Mouse (Mus musculus) c-Kit-positive CD71-positive TER-119-negative erythroid progenitor cells, embryonic 14.5 days (primary cell): Measurements from ENCODE around the gene Mtmr11.
"Not testable (repeated sequence)": the region's sequence is repeated elsewhere in the genome, so short reads cannot be mapped to it uniquely, and the experiment has no call there.

Experiments
- DNase-seq: peaks from one replicate; pipeline ENCODE4 v3.0.0-alpha.2; 2013; ENCODE audit warnings: low read depth

Gene Mtmr11

DNA sequence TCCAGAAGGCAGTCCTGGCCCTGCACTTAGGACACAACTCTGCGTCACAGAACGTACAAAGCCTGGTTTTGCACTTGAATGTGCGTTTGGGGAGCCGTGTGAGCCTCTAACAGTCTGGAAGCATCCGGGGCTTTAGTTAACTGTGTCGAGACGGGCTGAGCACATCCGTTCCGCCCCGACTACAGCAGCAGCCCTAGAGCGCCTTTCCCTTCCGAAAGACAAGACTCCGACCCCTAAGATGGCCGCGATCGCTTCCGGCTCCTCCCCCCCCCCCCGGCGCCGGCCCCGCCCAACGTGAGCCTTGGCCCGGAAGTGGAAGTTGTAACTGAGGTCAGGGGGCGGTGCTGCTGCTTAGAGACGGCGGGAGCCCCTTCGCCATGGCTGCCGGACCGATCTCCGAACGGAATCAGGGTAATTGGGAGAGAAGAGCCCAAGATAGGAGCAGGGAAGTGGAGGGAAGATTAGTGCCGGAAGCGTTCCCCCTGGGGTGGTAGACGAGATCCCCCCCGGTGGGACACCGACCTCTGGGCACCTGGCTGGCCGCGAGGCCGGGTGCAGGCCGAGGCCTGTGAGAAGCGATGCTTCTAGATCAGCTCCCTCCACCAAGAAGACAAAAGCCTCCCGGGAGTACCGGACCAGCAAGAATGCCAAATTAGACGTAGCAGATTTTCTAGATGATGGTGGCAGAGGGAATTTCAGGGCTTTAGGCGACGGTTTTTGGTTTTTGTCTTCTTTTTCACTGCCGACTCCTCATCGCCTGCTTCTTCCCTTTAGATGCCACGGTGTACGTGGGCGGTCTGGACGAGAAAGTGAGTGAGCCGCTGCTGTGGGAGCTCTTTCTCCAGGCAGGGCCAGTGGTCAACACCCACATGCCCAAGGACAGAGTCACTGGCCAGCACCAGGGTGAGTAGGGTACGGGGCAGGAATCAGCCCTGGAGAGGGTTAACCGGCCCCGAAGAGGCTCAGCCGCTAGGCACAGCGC, 10.7 kb downstream of the Mtmr11 start, which contains the start of gene Sf3b4:
Gene Sf3b4, plus strand, starts transcription at position 136 of the 982 bp plus-strand sequence.
- DNase-seq: peak; percentile 79

DNA sequence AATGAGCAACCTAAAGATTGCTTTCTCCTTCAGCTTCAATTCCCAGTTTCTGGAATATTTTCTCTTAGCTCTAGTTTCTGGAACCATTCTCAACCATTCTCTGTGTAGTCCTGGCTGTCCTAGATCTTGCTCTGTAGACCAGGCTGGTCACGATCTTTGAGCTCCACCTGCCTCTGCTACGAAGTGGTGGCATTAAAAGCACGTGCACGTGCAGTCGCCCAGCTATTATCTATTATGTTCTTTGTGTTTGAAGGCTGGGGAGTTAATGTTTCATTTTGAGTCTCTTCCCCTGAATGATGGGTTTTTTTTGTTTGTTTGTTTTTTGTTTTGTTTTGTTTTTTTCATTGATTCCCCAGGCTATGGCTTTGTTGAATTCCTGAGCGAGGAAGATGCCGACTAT, 11.4 kb downstream of the Mtmr11 start:
- no peak for DNase-seq

DNA sequence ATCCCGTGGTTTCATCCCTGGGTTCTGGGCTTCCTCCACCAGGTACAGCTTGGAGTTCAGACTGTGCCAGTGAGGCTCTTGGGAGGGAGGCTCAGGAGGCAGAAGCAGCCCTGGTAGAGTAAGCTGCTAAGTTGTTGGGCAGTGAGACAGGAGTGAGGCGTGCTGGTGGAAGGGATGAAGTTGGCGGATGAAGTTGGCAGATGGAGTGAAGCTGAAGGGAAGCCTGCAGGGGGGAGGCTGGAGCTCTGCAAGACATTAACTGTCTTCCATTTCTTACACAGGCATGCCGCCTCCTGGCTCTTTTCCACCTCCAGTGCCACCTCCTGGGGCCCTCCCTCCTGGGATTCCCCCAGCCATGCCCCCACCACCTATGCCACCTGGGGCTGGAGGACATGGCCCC, 12.2 kb downstream of the Mtmr11 start:
- DNase-seq: not testable (repeated sequence)

DNA sequence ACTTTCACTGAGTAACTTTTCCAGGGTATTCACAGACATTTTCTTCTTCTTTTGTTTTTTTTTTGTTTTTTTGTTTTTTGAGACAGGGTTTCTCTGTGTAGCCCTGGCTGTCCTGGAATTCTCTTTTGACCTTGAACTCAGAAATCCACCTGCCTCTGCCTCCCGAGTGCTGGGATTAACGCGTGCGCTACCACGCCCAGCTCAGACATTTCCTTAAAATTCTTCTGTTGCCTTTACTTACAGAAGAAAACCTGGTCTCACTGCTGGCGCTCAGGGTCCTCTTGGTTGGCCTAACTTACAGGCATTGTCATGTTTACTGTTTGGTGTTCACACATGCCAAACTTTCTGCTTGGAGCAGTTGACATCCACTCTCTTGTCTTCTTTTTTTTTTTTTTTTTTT, 13.4 kb downstream of the Mtmr11 start:
- no peak for DNase-seq

DNA sequence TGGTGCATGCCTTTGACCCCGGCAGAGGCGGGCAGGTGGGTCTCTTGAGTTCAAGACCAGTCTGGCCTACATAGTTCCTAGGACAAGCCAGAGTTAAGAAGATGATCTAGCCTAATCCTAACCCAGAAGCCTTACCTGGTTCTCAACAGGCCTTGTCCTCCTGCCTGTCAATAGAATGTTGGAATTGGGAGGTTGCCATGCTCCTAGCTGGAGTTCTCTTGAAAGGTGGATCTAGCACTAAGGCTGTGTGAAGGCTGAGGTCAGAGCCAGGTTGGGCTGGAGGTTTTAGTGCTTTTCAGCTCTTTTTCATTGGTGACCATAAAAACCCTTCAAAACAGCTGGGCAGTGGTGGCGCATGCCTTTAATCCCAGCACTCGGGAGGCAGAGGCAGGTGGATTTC, 16.6 kb downstream of the Mtmr11 start:
- DNase-seq: no peak

DNA sequence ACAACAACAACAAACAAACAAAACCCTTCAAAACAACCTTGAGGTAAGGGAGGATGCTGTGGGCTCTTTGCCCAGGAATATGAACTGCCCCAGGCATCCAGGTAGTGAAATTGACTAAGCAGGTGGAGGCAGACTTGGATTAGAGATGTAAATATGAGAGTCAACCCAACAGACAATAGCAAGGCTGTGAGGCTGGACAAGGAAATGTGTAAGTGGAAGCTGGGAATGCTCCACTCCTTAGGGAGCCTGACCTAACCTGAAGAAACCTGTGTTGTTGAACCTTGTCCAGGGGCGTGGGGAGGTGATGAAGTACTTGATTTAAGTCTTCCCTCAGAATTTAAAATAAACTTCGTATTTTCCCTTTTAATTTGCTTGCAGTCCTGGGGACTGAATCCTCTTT, 17.1 kb downstream of the Mtmr11 start:
- DNase-seq: no peak

DNA sequence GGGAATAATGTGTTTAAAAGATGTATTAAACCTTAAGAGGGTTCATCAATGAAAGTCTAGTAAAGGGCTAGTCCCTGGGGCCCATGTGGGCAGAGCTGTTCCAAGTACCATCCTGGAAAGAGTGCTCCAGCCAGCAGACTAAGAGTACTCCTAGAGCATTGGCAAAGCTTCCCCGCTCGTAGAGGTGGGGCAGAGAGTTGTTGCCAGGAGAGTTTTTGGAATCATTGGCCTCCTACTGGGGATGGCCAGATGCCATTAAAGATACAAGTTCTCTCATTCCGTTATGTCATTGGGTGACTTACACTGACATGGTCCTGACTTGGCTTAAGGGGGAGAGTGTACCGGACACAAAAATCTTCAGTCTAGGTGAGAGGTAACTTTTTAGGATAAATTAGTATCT, 17.7 kb downstream of the Mtmr11 start:
- no peak for DNase-seq

DNA sequence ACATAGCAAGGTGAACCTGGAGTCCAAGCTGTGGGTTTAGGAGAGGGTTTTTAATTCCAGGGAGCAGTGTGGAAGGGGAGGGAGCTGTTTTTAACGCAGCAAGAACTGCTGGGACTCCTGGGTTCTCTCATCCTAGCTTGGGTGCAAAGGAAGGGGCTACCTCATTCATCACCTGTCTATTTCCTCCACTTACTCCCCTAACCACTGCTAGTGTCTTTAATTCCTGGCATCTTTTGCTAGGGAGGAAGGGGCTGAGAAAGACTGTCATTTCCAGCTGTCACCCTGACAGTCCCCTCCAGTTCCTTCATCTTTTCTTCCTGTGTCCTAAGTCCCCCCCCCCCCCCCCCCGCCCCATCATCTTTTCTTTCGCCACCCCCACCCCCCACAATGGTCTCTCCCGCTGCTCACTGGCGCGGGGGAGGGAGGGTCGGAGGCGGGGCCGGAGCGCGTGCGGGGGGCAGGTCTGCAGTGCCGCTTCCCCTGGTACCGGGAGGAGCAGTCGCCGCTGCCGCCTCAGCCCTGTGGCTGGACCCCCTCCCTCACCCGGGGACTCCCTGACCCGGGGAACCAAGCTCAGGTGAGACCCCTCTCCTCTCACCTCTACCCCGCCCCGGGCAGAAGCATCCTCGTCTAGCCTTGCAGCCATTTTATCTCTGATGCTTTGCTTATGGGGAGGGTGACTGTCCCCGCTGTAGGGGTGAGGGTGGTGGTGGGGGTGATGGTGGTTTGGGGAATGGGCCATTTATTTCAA, 19.1 kb downstream of the Mtmr11 start, which contains the start of gene Sv2a:
Gene Sv2a, plus strand, starts transcription at position 425 of the 751 bp plus-strand sequence.
- no peak for DNase-seq

DNA sequence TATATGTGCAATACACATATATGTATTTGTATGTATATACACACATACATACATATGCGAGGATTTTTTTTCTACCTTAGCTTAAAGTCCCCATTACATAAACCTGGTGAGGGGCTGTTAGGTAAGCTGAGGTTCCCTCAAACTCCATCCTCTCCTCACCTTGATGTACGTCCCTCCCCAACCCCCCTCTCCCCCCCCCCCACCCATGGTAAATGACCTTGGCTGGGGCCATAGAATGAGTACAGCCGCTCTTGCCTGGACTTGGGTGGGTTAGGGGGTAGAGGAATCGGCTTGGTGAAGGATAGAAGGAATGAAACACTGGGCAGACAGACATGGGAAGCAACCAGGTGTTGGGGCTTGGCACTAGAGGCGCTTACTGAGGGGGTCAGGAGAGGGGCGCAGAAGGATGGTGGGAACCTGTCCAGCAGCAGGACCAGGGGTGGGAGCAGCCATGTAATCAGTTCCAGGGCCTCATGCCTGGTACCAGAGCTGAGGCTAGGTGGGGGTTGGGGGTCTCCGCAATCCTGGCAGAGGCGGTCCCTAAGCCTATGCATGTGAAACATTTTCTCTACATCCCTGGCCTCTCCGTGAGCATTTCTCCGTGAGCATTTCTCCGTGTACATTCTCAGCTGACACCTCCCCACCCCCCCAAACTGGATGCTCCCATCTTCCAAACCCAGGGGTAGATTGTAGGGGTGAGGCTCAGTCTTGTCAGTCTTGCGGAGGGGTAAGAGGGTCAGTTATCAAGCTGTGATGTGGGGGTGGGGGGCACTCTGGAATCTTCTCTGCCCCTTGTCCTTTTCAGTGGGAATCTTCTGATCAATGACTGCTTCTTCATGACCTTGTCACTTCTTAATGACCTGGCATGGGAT, 19.9 kb downstream of the Mtmr11 start:
- no peak for DNase-seq

DNA sequence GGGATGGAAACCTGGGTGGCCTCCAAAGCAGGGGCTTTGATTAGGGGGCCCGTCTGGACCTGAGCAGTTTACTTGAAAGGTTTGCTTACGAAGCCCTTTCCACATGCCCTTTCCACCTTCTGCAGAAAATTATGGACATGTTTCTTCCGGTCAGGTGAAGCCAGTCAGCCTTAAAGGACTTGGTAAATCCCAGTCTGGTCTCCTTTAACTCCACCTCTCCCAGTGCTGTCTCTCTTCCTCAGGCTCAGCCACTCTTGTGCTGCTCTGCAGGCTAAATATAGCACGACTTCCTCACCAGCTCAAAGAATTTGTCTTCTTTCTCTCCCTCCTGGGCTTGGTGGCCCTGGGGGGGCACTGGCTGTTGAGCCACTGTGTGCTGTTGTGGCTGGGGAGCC, 20.6 kb downstream of the Mtmr11 start:
- DNase-seq: no peak

DNA sequence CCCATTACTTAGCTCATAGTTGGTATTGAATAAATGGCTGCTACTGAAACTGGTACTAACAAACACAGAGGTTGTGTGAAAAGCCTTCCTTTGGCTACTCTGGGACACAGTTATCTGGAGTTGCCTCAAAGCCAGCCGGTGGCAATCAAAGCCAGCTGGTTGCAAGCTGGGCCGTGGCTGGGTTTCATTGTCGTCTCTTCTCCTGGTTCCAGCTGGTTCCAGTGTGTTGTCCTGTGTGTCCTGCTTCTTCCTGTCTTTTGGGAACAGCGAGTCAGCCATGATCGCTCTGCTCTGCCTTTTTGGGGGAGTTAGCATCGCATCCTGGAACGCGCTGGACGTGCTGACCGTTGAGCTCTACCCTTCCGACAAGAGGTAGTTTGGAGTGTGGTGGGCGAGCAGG, 31.2 kb downstream of the Mtmr11 start:
- no peak for DNase-seq

DNA sequence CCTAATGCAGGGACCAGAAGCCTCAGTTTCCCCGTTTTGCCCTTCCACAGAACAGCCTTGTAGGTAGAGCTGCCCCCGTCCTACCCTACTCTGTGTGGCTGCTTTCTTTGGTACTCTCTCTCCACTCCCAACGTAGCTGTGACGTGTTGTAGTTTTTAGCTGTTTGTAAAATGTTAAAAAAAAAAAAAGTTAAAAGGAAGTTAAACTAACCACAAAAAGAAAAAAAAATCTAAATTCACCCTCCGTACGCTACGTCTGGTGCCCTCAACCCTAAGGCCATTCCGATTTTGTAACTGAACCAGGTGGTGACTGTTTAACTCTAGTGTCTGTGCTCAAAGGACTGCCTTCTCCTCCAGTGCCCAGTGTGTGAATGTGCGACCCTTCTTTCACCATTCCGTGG, 33.2 kb downstream of the Mtmr11 start:
- no peak for DNase-seq

DNA sequence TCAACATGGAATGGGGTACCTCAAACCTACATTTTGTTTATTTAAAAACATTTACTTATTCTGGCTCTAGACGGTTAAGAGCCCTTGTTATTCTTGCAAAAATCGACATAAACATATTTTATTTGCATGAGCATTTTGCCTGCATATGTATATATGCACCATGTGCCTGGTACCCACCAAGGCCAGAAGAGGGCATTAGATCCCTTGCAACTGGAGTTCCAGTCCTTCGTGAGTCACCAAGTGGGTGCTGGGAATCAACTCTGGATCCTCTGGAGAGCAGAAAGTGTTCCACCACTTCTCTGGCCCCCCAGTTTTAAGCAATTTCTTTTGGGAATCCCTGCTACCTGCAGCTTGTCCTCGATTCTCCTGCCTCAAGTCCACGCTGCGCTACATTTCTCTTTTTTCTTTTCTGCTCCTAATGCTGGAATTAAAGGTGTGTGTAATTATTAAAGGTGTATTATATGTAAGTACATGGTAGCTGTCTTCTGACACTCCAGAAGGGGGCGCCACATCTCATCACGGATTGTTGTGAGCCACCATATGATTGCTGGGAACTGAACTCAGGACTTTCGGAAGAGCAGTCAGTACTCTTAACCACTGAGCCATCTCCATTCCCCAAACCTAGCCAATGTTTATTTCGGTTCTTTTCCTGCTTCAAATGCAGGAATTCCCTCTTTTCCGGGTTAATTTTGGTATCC, 34.0 kb downstream of the Mtmr11 start:
- DNase-seq: no peak

DNA sequence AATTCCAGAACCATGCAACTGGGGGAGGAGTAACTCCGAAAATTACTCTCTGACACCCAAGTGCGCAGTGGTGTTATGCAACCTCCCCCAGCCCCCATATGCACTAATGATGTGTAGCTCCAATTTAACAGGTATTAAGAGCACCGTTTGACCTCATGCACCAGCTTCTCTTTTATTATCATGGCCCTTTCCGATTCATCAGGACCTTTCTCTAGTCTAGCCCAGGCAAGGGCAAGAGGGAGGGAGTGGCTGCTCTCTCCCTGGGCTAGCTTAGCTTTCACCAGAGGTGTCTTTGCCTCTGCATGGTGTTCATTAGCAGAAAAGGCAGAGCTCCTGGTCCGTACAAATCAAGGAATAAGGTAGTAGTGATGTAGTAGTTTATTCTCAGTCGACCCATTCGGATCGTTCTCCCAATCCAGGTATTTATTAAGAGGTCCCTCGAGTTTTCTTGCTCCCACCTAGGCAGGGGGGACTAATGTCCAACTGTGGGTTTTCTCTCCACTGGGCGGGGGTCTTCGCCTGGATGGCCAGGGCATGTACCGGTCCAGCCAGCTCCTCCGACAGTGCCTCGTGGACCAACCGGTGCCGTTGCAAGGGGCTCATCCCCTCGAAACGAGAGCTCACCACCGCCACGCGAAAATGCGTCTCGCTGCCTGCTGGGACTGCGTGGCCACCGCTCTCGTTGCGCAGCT, 34.8 kb downstream of the Mtmr11 start:
- no peak for DNase-seq

DNA sequence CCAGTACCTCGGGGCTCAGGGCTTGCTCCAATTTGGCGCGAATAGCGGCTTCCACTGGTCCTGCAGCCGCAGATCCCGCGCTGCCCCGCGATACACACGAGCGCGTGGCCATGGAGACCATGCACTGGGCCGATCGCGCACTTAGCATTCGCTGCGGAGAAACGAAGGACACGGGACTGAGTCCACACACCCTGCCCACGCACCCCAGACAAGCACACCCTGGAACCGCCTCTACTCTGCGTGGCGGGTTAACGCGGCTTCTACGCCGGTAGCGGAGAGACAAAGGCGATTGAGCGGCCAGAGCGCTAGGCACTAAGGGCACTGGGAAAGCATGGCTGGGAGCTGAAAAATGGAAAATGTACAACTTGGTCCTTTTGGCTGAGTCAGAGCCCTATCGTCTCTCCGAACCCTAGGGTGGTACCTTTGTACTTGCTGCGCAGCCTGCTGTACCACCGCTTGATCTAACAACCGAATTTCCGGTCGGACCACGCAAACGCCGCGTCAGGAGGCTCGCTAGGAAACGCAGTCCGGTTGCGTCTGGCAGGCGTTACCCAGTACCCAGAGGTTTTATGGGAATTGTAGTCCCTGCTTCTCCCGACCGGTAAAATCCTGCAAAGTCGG, 35.4 kb downstream of the Mtmr11 start:
- peak; percentile 81 for DNase-seq

DNA sequence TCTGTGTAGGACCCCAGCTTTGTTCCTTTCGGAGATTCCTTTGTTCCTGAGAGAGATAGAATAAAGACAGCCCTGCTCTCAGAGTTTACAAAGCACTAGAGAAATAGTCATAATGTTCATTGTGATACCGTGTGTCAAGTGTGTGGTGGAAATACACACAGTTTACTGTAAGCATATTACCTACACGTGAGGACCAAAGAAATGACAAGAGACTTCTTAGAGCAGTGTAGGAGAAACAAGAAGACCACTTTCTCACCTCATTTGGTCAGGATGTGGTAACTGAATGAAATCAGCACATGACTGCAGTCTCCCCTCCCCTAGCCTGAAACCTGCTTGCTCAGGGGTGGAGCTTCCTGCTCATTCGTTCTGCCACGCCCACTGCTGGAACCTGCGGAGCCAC, 36.4 kb downstream of the Mtmr11 start:
- peak; percentile 44 for DNase-seq

DNA sequence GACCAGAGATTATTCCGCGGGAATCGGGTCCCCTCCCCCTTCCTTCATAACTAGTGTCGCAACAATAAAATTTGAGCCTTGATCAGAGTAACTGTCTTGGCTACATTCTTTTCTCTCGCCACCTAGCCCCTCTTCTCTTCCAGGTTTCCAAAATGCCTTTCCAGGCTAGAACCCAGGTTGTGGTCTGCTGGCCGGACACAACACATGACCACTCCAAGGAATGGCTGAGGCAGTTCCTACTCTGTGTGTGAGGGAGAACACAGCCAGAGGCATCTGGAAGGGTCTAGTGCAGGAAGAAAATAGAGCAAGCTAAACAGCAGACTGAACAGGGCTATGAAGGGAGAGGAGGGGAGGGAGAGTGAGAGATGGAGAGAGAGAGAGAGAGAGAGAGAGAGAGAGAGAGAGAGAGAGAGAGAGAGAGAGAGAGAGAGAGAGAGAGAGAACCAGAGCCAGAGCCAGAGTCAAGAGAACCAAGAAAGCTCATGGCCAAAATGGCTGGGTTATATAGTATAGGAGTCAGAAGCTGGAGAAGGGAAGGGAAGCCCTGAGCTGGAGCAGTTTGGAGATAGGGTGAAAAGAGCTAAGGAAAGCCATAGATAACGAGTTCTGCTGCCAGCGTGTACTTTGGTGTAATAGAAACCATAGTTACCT, 36.9 kb downstream of the Mtmr11 start:
- not testable (repeated sequence) for DNase-seq

DNA sequence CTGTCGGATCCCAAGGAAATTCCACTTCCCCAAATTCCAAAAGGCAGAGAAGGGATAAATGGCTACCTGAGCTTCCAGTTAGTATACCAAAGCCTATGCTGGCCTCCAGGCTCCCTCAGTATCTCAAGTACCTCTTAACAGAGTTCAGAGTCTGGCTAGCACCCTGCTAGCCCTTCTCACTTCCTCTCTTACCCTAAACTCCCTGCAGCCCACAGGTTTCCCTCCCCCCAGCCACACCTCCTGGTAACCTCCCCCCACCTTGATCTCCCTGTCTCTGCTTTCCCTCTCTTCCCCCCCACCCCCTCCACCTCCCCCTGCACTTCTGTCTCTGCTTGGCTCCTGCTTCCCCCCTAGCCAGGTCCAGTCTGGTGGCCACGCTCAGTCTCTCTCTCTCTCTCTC, 37.9 kb downstream of the Mtmr11 start:
- DNase-seq: no peak

DNA sequence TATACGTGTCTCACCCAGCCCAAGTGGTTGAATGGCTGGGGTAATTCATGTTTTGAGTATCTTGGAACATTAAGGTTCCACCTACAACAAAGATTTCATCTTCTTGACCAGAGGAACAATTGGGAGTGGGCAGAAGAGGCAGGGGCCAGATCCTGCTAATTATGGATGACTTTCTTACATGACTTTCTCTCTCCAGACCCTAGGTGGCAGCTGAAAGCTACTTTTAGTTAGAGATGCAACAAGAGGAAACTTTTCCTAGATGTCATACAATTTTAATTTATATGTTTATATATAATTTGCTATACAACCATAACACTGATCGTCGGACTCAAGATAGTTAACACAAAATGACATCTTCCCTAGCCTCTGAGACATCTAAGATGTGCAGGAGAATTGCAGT, 46.0 kb downstream of the Mtmr11 start:
- no peak for DNase-seq

DNA sequence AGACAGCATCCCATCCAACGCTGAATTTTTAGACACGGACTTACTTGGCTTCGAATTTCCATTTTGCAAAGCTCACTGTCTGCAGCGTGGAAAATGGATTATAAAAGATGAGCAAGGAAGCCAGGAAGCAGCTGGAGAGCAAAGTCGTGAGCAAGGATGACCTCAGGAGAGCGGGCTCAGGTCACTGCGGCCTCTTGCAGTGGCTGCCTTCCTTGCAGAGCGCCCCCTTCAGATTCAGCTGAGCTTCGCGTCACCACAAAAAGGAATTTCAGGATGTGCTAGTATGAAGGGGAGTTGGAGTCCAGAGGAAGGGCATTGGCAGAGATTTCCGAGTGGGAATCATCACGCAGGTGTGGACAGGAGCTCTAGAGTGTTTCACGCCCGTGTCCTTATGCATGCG, 47.4 kb downstream of the Mtmr11 start:
- DNase-seq: no peak
